Mouse (Mus musculus) cerebellum, adult 9-11 months (tissue): ENCODE measurements around the gene Banp.

Source experiments
- DNase-seq: peaks from one replicate; pipeline ENCODE4 v3.0.0; 2022

Banp gene

GRCm38 (mm10) chr8:121949222-121949800 is at the start of gene Banp:
Gene Banp (plus strand): TSS chr8:121949750.
- DNase-seq: peak; percentile 77

- DNase-seq: peak; percentile 60
Measured at GRCm38 (mm10) chr8:121901498-121902236, 47.9 kb upstream of the Banp start.

GRCm38 (mm10) chr8:121903977-121904376 is 45.6 kb upstream of the Banp start:
- DNase-seq: peak; percentile 75

GRCm38 (mm10) chr8:121904999-121905398 is 44.6 kb upstream of the Banp start:
- no peak for DNase-seq

GRCm38 (mm10) chr8:121905420-121905819 is 44.1 kb upstream of the Banp start:
- peak; percentile 44 for DNase-seq

GRCm38 (mm10) chr8:121905864-121906263 is 43.7 kb upstream of the Banp start:
- peak; percentile 55 for DNase-seq

GRCm38 (mm10) chr8:121906542-121907512 is 42.7 kb upstream of the Banp start:
- DNase-seq: peak; percentile 54

GRCm38 (mm10) chr8:121907587-121908248 is 41.8 kb upstream of the Banp start, which contains the start of gene Slc7a5:
Gene Slc7a5 (minus strand): TSS chr8:121907694.
- peak; percentile 96 for DNase-seq

GRCm38 (mm10) chr8:121908378-121909147 is 41.0 kb upstream of the Banp start:
- DNase-seq: peak; percentile 53

GRCm38 (mm10) chr8:121909148-121909541 is 40.4 kb upstream of the Banp start:
- no peak for DNase-seq

- DNase-seq: peak; percentile 75
Measured at GRCm38 (mm10) chr8:121909663-121910062, 39.9 kb upstream of the Banp start.

GRCm38 (mm10) chr8:121911400-121911799 is 38.1 kb upstream of the Banp start:
- DNase-seq: no peak

- no peak for DNase-seq
Measured at GRCm38 (mm10) chr8:121911987-121912386, 37.6 kb upstream of the Banp start.

- DNase-seq: no peak
Measured at GRCm38 (mm10) chr8:121912831-121913230, 36.7 kb upstream of the Banp start.

GRCm38 (mm10) chr8:121913378-121913777 is 36.2 kb upstream of the Banp start:
- DNase-seq: no peak

- DNase-seq: no peak
Measured at GRCm38 (mm10) chr8:121919158-121919557, 30.4 kb upstream of the Banp start.

- DNase-seq: no peak
Measured at GRCm38 (mm10) chr8:121919731-121920130, 29.8 kb upstream of the Banp start.

GRCm38 (mm10) chr8:121921582-121921981 is 28.0 kb upstream of the Banp start:
- no peak for DNase-seq

- DNase-seq: no peak
Measured at GRCm38 (mm10) chr8:121922101-121922500, 27.4 kb upstream of the Banp start.

GRCm38 (mm10) chr8:121924681-121925080 is 24.9 kb upstream of the Banp start:
- no peak for DNase-seq

GRCm38 (mm10) chr8:121925624-121926023 is 23.9 kb upstream of the Banp start:
- peak; percentile 64 for DNase-seq

GRCm38 (mm10) chr8:121926266-121926665 is 23.3 kb upstream of the Banp start:
- no peak for DNase-seq
